Mouse (Mus musculus) left cerebral cortex, postnatal 36 days (tissue): ENCODE measurements around the gene Uqcc3. TPM values are rescaled to one million over a fixed set of nuclear protein-coding genes. Genes with fewer than 3 reads are reported as not detected.
A peak's percentile ranks its signal among the peaks of the same experiment; 100 is the strongest.
"Not testable (repeated sequence)": the region's sequence is repeated elsewhere in the genome, so short reads cannot be mapped to it uniquely, and the experiment has no call there.

Experiments used
- DNase-seq, 2 experiments: peaks; one replicate each; pipeline ENCODE4 v3.0.0; 2021 to 2022; ENCODE audit warnings: low spot score in 2 of 2, mixed read lengths in 1 of 2
- intact Hi-C: fragments of 180-260 bp; cut with DNase I; formaldehyde crosslinking; loops from one replicate; pipeline ENCODE4 v1.15.1; 2025
- total RNA-seq, 2 experiments: library from RNA; stranded (reverse); gene quantifications; 2 replicates each; pipeline ENCODE4 v1.2.3; 2021

The Uqcc3 gene
- total RNA-seq, 2 experiments from 2014 or later: 32.1 to 39.8 TPM

DNA sequence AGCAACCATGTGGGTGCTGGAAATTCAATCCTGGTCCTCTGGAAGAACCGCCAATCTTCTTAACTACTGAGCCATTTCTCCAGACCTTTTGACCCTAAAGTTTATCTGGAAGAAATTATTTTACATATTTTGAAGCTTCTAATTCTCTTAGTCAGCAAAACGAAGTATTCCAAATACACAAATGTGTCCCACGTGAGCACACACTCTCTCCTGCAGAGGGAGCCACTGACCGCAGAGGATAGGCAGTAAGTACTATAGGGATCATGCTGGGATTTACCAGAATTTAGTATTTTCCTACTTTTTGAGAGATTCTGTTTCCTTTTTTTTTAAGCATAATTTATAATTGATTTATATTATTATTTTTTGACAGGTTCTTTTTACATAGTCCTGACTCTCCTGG is 23.0 kb downstream of the Uqcc3 start:
- no peak for DNase-seq
- intact Hi-C loops: loop anchor here (5.0 kb wide), 1 partner anchor 255 kb away; no protein-coding TSS in a partner anchor

- intact Hi-C loops: no loop called here
- no peak for DNase-seq
Measured at GRCm38 (mm10) chr19:8853117-8853516, 27.6 kb downstream of the Uqcc3 start.

GRCm38 (mm10) chr19:8852236-8852928 is 28.3 kb downstream of the Uqcc3 start:
- intact Hi-C loops: no loop called here
- no peak for DNase-seq

DNA sequence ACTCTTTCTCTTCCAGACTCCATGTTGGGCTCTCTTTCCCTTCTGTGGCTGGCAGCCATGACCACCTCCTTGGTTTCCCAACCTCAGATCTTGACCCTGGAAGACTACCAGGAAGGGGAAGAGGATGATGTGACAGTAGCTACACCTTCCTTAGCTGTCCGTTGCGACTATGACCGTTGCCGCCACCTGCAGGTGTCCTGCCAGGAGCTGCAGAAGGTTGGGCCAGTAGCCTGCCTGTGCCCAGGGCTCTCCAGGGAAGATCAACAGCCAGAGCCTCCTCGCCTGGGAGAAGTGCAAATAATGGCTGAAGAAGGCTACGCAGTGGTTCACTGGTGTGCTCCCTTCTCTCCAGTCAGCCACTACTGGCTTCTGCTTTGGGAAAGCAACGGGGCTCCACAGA is 29.1 kb downstream of the Uqcc3 start:
- DNase-seq: no peak
- intact Hi-C loops: no loop called here

GRCm38 (mm10) chr19:8850402-8850901 is 30.3 kb downstream of the Uqcc3 start, which contains the start of gene Lrrn4cl:
TSS of gene Lrrn4cl (plus strand) at chr19:8850768.
- intact Hi-C loops: no loop called here
- no peak for DNase-seq

DNA sequence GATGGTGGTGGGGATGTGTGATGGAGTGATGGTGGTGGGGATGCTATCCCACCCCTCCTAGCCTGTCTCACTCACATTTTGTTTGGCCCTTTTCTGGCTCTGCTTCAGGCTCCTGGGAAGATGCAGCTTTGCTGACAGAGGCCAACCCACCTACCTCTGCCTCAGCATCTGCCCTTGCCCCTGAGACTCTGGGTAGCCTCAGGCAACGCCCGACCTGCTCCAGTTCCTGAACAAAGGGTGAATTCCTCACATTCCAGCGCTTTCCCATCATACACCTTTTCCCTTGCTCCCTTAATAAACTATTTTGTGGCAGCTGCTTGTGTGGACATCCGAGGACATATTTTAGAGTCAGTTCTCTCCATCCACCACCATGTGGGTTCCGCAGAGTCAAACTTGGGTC is 32.4 kb downstream of the Uqcc3 start:
- intact Hi-C loops: no loop called here
- no peak for DNase-seq

- peak; percentile 62 to 75 for DNase-seq
- intact Hi-C loops: loop anchor here (5.0 kb wide), 1 partner anchor 53 kb away; the partner anchor contains the start of gene Ganab
Measured at GRCm38 (mm10) chr19:8844371-8845129, 36.2 kb downstream of the Uqcc3 start.

GRCm38 (mm10) chr19:8842961-8843360 is 37.8 kb downstream of the Uqcc3 start:
- intact Hi-C loops: loop anchor here (5.0 kb wide), 1 partner anchor 54 kb away; the partner anchor contains the start of gene Ganab
- no peak for DNase-seq

GRCm38 (mm10) chr19:8841012-8841411 is 39.7 kb downstream of the Uqcc3 start:
- intact Hi-C loops: loop anchor here (5.0 kb wide), 1 partner anchor 56 kb away; the partner anchor contains the start of gene Ganab

GRCm38 (mm10) chr19:8839908-8840791 is 40.6 kb downstream of the Uqcc3 start:
- peak; percentile 79 for DNase-seq
- intact Hi-C loops: loop anchor here (2.0 to 5.0 kb wide), 3 partner anchors 19 to 112 kb away; partner anchors contain the start of genes Ganab, Hnrnpul2 and Tut1

More at GRCm38 (mm10) chr19:8841012-8841411, 39.7 kb downstream of the Uqcc3 start:
- no peak for DNase-seq

DNA sequence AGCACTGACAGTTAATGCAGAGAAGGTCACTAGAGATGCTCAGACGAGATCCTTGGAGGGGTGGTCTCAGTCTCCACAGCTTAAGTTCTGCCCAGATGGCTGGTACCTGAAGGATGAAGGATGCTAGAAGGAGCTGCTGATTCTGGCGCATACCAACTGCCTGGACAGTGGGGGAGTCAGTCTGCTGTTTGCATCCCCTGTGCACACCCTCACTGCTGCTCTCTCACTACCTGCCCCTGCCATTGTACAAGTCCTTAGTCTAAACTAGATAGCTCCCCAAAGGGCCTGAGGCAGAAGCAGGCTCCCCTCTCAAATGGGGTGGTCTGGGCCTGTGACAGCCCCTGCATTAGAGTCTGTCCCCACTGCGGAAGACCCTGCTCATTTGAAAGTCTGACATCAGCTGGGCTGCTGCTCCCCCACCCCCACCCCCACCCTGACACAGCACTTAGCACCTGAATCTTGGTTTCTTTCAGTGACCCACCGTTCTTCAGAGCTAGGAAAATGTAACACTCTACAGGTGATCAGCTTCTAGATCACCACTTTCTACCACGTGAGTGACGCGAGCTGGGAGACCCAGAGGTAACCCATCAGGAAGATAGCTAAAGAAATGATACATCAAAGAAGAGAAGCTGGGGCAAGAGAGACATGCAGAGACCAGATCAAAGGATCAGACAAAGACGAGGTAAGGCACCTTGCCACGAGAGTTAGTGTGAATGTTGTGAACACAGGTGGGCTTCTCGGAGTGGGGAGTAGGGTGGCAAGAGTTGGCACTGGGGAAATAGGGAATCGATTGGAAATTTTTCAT is 41.4 kb downstream of the Uqcc3 start, which contains the start of gene Gng3:
TSS of gene Gng3 (minus strand) at position 92 of the 805 bp plus-strand sequence.
- peak; percentile 85 to 87 for DNase-seq
- intact Hi-C loops: loop anchor here (2.0 to 5.0 kb wide), 2 partner anchors 19 to 113 kb away; partner anchors contain the start of genes Hnrnpul2 and Tut1

GRCm38 (mm10) chr19:8838041-8838730 is 42.5 kb downstream of the Uqcc3 start:
- DNase-seq: peak in 1 of 2 experiments; percentile 39
- intact Hi-C loops: loop anchor here (2.0 to 5.0 kb wide), 2 partner anchors 17 to 114 kb away; partner anchors contain the start of genes Hnrnpul2 and Tut1

GRCm38 (mm10) chr19:8837251-8837791 is 43.4 kb downstream of the Uqcc3 start, which contains the start of gene Bscl2:
TSS of gene Bscl2 (plus strand) at chr19:8837467.
- intact Hi-C loops: loop anchor here (5.0 kb wide), 1 partner anchor 115 kb away; the partner anchor contains the start of gene Tut1
- peak; percentile 81 to 87 for DNase-seq

DNA sequence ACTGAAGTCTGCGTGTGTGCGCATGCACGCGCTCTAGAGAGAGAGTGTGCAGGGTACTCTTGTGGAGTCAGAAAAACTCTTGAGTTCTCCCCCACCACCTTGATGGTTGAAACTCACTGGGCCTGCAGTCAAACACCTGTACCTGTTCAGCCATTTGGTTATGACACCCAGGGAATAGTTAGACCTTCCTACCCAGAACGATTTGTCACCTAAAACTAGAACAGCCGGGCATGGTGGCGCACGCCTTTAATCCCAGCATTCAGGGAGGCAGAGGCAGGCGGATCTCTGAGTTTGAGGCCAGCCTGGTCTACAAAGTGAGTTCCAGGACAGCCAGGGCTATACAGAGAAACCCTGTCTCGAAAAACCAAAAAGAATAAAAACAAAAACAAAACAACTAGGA is 44.4 kb downstream of the Uqcc3 start:
- DNase-seq: not testable (repeated sequence)
- intact Hi-C loops: loop anchor here (5.0 kb wide), 1 partner anchor 116 kb away; the partner anchor contains the start of gene Tut1

- DNase-seq: no peak
- intact Hi-C loops: no loop called here
Measured at GRCm38 (mm10) chr19:8832971-8833370, 47.8 kb downstream of the Uqcc3 start.

GRCm38 (mm10) chr19:8831262-8831661 is 49.5 kb downstream of the Uqcc3 start:
- no peak for DNase-seq
- intact Hi-C loops: no loop called here

- intact Hi-C loops: no loop called here
- no peak for DNase-seq
Measured at GRCm38 (mm10) chr19:8830664-8831063, 50.1 kb downstream of the Uqcc3 start.
